Mouse (Mus musculus): Measurements from ENCODE around the gene Abhd12. TPM values are rescaled to one million over a fixed set of nuclear protein-coding genes. Genes with fewer than 3 reads are reported as not detected.

The Abhd12 gene
- polyA plus RNA-seq, 1 experiment: 60.0 TPM

- 64% methylated on average over 12 of the region's 12 CpGs for WGBS
Measured at GRCm38 (mm10) chr2:150839686-150840471, 64.7 kb downstream of the Abhd12 start.

GRCm38 (mm10) chr2:150837781-150838180 is 66.8 kb downstream of the Abhd12 start:
- WGBS: 94% methylated on average over 3 of the region's 3 CpGs
- no peaks in the 10 kb centered on the region for H3K4me1 ChIP-seq (ENCODE audit: control insufficient read depth, insufficient read depth, low read length)

More at GRCm38 (mm10) chr2:150839686-150840471, 64.7 kb downstream of the Abhd12 start:
- no peak overlapping the region for H3K4me3 ChIP-seq (replicated peaks; ENCODE audit: extremely low read depth, low read depth, low read length)
- TF ChIP-seq CTCF (IDR thresholded peaks at IDR 0.05; ENCODE audit: insufficient read depth, low read length) (no peak), POLR2A (IDR thresholded peaks at IDR 0.05; ENCODE audit: borderline replicate concordance, extremely low read depth, low read depth, low read length) (no peak)
- DNase-seq: no peak
- H3K4me1 ChIP-seq (ENCODE audit: control insufficient read depth, insufficient read depth, low read length): no peaks in the 10 kb centered on the region

GRCm38 (mm10) chr2:150836906-150837305 is 67.6 kb downstream of the Abhd12 start:
- Histone ChIP-seq H3K4me3 (replicated peaks; ENCODE audit: extremely low read depth, low read depth, low read length) (no peak overlapping the region), H3K4me1 (ENCODE audit: control insufficient read depth, insufficient read depth, low read length) (no peaks in the 10 kb centered on the region)
- WGBS: 69% methylated on average over 15 of the region's 15 CpGs
- DNase-seq: no peak
- TF ChIP-seq CTCF (IDR thresholded peaks at IDR 0.05; ENCODE audit: insufficient read depth, low read length) (no peak), POLR2A (IDR thresholded peaks at IDR 0.05; ENCODE audit: borderline replicate concordance, extremely low read depth, low read depth, low read length) (no peak)

More at GRCm38 (mm10) chr2:150837781-150838180, 66.8 kb downstream of the Abhd12 start:
- TF ChIP-seq CTCF (IDR thresholded peaks at IDR 0.05; ENCODE audit: insufficient read depth, low read length): no peak
- TF ChIP-seq POLR2A (IDR thresholded peaks at IDR 0.05; ENCODE audit: borderline replicate concordance, extremely low read depth, low read depth, low read length): no peak
- no peak overlapping the region for H3K4me3 ChIP-seq (replicated peaks; ENCODE audit: extremely low read depth, low read depth, low read length)
- no peak for DNase-seq

GRCm38 (mm10) chr2:150835975-150836374 is 68.6 kb downstream of the Abhd12 start:
- no peak for DNase-seq
- TF ChIP-seq POLR2A (IDR thresholded peaks at IDR 0.05; ENCODE audit: borderline replicate concordance, extremely low read depth, low read depth, low read length) (no peak), CTCF (IDR thresholded peaks at IDR 0.05; ENCODE audit: insufficient read depth, low read length) (no peak)
- 95% methylated on average over 4 of the region's 4 CpGs for WGBS
- Histone ChIP-seq H3K4me1 (ENCODE audit: control insufficient read depth, insufficient read depth, low read length) (no peaks in the 10 kb centered on the region), H3K4me3 (replicated peaks; ENCODE audit: extremely low read depth, low read depth, low read length) (no peak overlapping the region)

- TF ChIP-seq POLR2A (IDR thresholded peaks at IDR 0.05; ENCODE audit: borderline replicate concordance, extremely low read depth, low read depth, low read length) (no peak), CTCF (IDR thresholded peaks at IDR 0.05; ENCODE audit: insufficient read depth, low read length) (no peak)
- H3K4me1 ChIP-seq (ENCODE audit: control insufficient read depth, insufficient read depth, low read length): no peaks in the 10 kb centered on the region
- no peak overlapping the region for H3K4me3 ChIP-seq (replicated peaks; ENCODE audit: extremely low read depth, low read depth, low read length)
- WGBS: 78% methylated on average over 7 of the region's 7 CpGs
- DNase-seq: no peak
Measured at GRCm38 (mm10) chr2:150834616-150835015, 69.9 kb downstream of the Abhd12 start.

GRCm38 (mm10) chr2:150832029-150832428 is 72.5 kb downstream of the Abhd12 start:
- WGBS: 90% methylated on average over 7 of the region's 7 CpGs
- no peak overlapping the region for H3K4me3 ChIP-seq (replicated peaks; ENCODE audit: extremely low read depth, low read depth, low read length)
- no peaks in the 10 kb centered on the region for H3K4me1 ChIP-seq (ENCODE audit: control insufficient read depth, insufficient read depth, low read length)
- no peak for TF ChIP-seq CTCF (IDR thresholded peaks at IDR 0.05; ENCODE audit: insufficient read depth, low read length)
- no peak for TF ChIP-seq POLR2A (IDR thresholded peaks at IDR 0.05; ENCODE audit: borderline replicate concordance, extremely low read depth, low read depth, low read length)
- no peak for DNase-seq

- 75% methylated on average over 3 of the region's 3 CpGs for WGBS
- H3K4me3 ChIP-seq (replicated peaks; ENCODE audit: extremely low read depth, low read depth, low read length): no peak overlapping the region
- no peak for DNase-seq
- H3K4me1 ChIP-seq (ENCODE audit: control insufficient read depth, insufficient read depth, low read length): no peaks in the 10 kb centered on the region
- TF ChIP-seq POLR2A (IDR thresholded peaks at IDR 0.05; ENCODE audit: borderline replicate concordance, extremely low read depth, low read depth, low read length): no peak
- TF ChIP-seq CTCF (IDR thresholded peaks at IDR 0.05; ENCODE audit: insufficient read depth, low read length): no peak
Measured at GRCm38 (mm10) chr2:150830911-150831441, 73.6 kb downstream of the Abhd12 start.

- Histone ChIP-seq H3K4me3 (replicated peaks; ENCODE audit: extremely low read depth, low read depth, low read length) (no peak overlapping the region), H3K4me1 (ENCODE audit: control insufficient read depth, insufficient read depth, low read length) (no peaks in the 10 kb centered on the region)
- TF ChIP-seq CTCF (IDR thresholded peaks at IDR 0.05; ENCODE audit: insufficient read depth, low read length): no peak
- no peak for TF ChIP-seq POLR2A (IDR thresholded peaks at IDR 0.05; ENCODE audit: borderline replicate concordance, extremely low read depth, low read depth, low read length)
- 85% methylated on average over 2 of the region's 2 CpGs for WGBS
- no peak for DNase-seq
Measured at GRCm38 (mm10) chr2:150830011-150830410, 74.5 kb downstream of the Abhd12 start.

GRCm38 (mm10) chr2:150828654-150829053 is 75.9 kb downstream of the Abhd12 start:
- WGBS: 79% methylated on average over 4 of the region's 4 CpGs
- Histone ChIP-seq H3K4me1 (ENCODE audit: control insufficient read depth, insufficient read depth, low read length) (no peaks in the 10 kb centered on the region), H3K4me3 (replicated peaks; ENCODE audit: extremely low read depth, low read depth, low read length) (no peak overlapping the region)
- no peak for TF ChIP-seq CTCF (IDR thresholded peaks at IDR 0.05; ENCODE audit: insufficient read depth, low read length)
- no peak for TF ChIP-seq POLR2A (IDR thresholded peaks at IDR 0.05; ENCODE audit: borderline replicate concordance, extremely low read depth, low read depth, low read length)
- no peak for DNase-seq

GRCm38 (mm10) chr2:150828164-150828563 is 76.4 kb downstream of the Abhd12 start:
- Histone ChIP-seq H3K4me3 (replicated peaks; ENCODE audit: extremely low read depth, low read depth, low read length) (no peak overlapping the region), H3K4me1 (ENCODE audit: control insufficient read depth, insufficient read depth, low read length) (no peaks in the 10 kb centered on the region)
- TF ChIP-seq POLR2A (IDR thresholded peaks at IDR 0.05; ENCODE audit: borderline replicate concordance, extremely low read depth, low read depth, low read length): no peak
- no peak for TF ChIP-seq CTCF (IDR thresholded peaks at IDR 0.05; ENCODE audit: insufficient read depth, low read length)
- no peak for DNase-seq
- 87% methylated on average over 3 of the region's 3 CpGs for WGBS

All from lung, adult 2 months (tissue).